Mouse (Mus musculus): Measurements from ENCODE around the gene Hist1h2bk.

DNA sequence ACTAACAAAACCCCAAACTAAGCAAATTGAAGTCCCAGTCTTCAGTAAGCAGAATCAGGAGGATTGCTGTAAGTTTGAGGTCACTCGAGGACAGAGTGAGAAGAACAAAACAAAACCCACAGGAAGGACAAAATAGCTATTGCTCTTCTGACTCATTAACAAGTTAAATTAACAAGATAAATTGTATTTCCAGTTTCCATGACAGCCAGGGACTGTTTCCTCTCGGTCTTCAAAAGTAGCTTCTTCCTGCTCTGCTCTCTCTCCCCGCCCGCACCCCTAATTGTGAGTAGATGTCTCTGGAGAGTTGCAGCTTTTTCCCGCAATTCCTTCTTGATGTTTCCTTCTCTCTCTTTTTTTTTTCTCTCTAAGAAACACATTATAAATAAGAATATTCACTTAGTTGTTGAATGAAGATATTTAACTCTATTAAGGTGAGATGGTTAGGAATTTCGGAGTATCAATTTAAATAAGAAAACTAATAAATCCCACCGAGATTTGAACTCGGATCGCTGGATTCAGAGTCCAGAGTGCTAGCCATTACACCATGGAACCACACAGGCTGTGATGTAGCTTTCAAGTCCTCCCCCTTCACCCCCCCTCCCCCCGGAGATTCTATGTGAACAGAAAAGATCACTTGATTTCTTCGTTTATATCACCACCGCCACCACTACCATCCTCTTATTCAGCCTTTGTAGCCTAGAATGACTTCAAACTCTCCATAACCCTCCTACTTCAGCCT, 39.4 kb upstream of the Hist1h2bk start:
- TF ChIP-seq CTCF (IDR thresholded peaks at IDR 0.05) (no peak), POLR2A (IDR thresholded peaks at IDR 0.05; ENCODE audit: insufficient read depth, low read depth, low read length) (no peak)

All from heart, adult 2 months (tissue).